Mouse (Mus musculus) lung, embryonic 15.5 days (tissue): ENCODE data around the gene Ampd3. TPM values are rescaled to one million over a fixed set of nuclear protein-coding genes. Genes with fewer than 3 reads are reported as not detected.

Experiments used
- ATAC-seq: fragments of 200-750 bp; cut with Nextera tagmentation; 2 replicates; pipeline ENCODE4 v1.8.0; 2017; ENCODE audit warnings: moderate number of reproducible peaks, borderline replicate concordance; ENCODE audit not compliant: low FRiP score, low TSS enrichment; ENCODE audit errors: extremely low read depth
- H3K27ac ChIP-seq: fragments of 300-500 bp; sonication (generic); 2 replicates; pipeline ENCODE4 v1.5.1; 2015; ENCODE audit warnings: moderate library complexity, mild to moderate bottlenecking, inconsistent platforms
- H3K27me3 ChIP-seq: fragments of 300-500 bp; sonication (generic); 2 replicates; pipeline ENCODE4 v1.6.1; 2015; ENCODE audit warnings: inconsistent platforms
- H3K36me3 ChIP-seq: fragments of 300-500 bp; sonication (generic); 2 replicates; pipeline ENCODE4 v1.6.1; 2015; ENCODE audit warnings: inconsistent platforms
- H3K4me1 ChIP-seq: fragments of 300-500 bp; sonication (generic); 2 replicates; pipeline ENCODE4 v1.6.1; 2015; ENCODE audit warnings: inconsistent platforms
- H3K4me2 ChIP-seq: fragments of 300-500 bp; sonication (generic); 2 replicates; pipeline ENCODE4 v1.6.1; 2015; ENCODE audit warnings: inconsistent platforms, mild to moderate bottlenecking, moderate library complexity
- H3K4me3 ChIP-seq: fragments of 300-500 bp; sonication (generic); 2 replicates; pipeline ENCODE4 v1.5.1; 2015; ENCODE audit warnings: mild to moderate bottlenecking, inconsistent platforms
- H3K9ac ChIP-seq: fragments of 300-500 bp; sonication (generic); 2 replicates; pipeline ENCODE4 v1.6.1; 2015; ENCODE audit warnings: inconsistent platforms
- H3K9me3 ChIP-seq: fragments of 300-500 bp; sonication (generic); 2 replicates; pipeline ENCODE4 v1.6.1; 2016; ENCODE audit warnings: inconsistent platforms
- WGBS: fragments of 180-500 bp; shearing (Covaris S2); methylation state at CpG from one replicate; pipeline ENCODE4 v1.1.7; 2015; 5-methylcytosine and 5-hydroxymethylcytosine counted together
- polyA plus RNA-seq: library from polyadenylated mRNA; unstranded; fragments of >200 nt; fragmentation: Nextera tagmentation; extraction: Ambion mirVana; gene quantifications from 2 replicates; pipeline ENCODE4 v1.2.1, GENCODE M21; 2015

Ampd3 gene
- polyA plus RNA-seq, 1 experiment from 2014 or later: 2.1 TPM

- WGBS: 76% methylated on average over 3 of the region's 3 CpGs
- H3K27me3 ChIP-seq: peaks cover 22% of the 10 kb centered on the region
- H3K4me2 ChIP-seq: no peak overlapping the region
- no peak overlapping the region for H3K9ac ChIP-seq
- no peak overlapping the region for H3K4me3 ChIP-seq
- H3K4me1 ChIP-seq: peaks cover 25% of the 10 kb centered on the region
- no peaks in the 10 kb centered on the region for H3K9me3 ChIP-seq
- H3K27ac ChIP-seq: no peak overlapping the region
- no peaks in the 10 kb centered on the region for H3K36me3 ChIP-seq
- no peak for ATAC-seq
Measured at GRCm38 (mm10) chr7:110772343-110772742, 4.3 kb downstream of the Ampd3 start.

- Histone ChIP-seq H3K9ac (no peak overlapping the region), H3K4me1 (peaks cover 24% of the 10 kb centered on the region), H3K4me2 (peak overlapping the region; percentile 18; the same call in 1 of the 2 replicates), H3K27me3 (peaks cover 17% of the 10 kb centered on the region), H3K4me3 (no peak overlapping the region), H3K27ac (peak overlapping the region; percentile 57), H3K36me3 (no peaks in the 10 kb centered on the region), H3K9me3 (no peaks in the 10 kb centered on the region)
- 24% methylated on average over 14 of the region's 14 CpGs for WGBS
- no peak; the same call in 1 of the 2 replicates for ATAC-seq
Measured at GRCm38 (mm10) chr7:110773204-110774002, 5.4 kb downstream of the Ampd3 start.

DNA sequence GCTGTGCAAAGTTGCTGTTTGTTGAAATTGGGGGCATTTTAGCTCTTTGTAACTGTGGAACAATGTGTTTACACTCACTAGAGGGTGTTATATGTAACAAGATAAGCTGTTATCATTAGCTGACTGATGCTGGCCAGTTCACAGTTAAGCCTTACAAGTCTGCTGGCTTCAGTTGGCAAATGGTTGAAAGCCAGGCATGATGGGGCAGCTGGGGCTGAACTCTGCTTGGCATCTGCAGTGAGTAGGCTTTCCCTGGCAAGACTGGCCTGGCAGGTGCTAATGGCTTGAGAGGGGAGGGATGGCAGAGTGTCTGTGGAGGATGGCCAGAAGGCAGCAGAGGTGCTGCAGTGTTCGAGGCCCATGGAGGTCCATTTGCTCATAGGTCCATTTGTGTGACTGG is 6.1 kb downstream of the Ampd3 start:
- H3K4me1 ChIP-seq: peaks cover 17% of the 10 kb centered on the region
- no peaks in the 10 kb centered on the region for H3K36me3 ChIP-seq
- 54% methylated on average over 1 of the region's 1 CpGs for WGBS
- 0 out of 2 replicates have a peak overlapping the region, but pooled peaks have one; percentile 18 for H3K4me2 ChIP-seq
- H3K4me3 ChIP-seq: no peak overlapping the region
- H3K9me3 ChIP-seq: no peaks in the 10 kb centered on the region
- ATAC-seq: no peak
- H3K9ac ChIP-seq: no peak overlapping the region
- no peak overlapping the region for H3K27ac ChIP-seq
- peaks cover 10% of the 10 kb centered on the region; the same call in 1 of the 2 replicates for H3K27me3 ChIP-seq

- Histone ChIP-seq H3K4me2 (no peak overlapping the region), H3K4me3 (no peak overlapping the region), H3K36me3 (no peaks in the 10 kb centered on the region), H3K27me3 (peaks cover 4% of the 10 kb centered on the region; the same call in 1 of the 2 replicates), H3K9ac (no peak overlapping the region), H3K4me1 (peaks cover 13% of the 10 kb centered on the region), H3K27ac (no peak overlapping the region), H3K9me3 (no peaks in the 10 kb centered on the region)
- no peak for ATAC-seq
- WGBS: 64% methylated on average over 8 of the region's 8 CpGs
Measured at GRCm38 (mm10) chr7:110774674-110775073, 6.7 kb downstream of the Ampd3 start.

DNA sequence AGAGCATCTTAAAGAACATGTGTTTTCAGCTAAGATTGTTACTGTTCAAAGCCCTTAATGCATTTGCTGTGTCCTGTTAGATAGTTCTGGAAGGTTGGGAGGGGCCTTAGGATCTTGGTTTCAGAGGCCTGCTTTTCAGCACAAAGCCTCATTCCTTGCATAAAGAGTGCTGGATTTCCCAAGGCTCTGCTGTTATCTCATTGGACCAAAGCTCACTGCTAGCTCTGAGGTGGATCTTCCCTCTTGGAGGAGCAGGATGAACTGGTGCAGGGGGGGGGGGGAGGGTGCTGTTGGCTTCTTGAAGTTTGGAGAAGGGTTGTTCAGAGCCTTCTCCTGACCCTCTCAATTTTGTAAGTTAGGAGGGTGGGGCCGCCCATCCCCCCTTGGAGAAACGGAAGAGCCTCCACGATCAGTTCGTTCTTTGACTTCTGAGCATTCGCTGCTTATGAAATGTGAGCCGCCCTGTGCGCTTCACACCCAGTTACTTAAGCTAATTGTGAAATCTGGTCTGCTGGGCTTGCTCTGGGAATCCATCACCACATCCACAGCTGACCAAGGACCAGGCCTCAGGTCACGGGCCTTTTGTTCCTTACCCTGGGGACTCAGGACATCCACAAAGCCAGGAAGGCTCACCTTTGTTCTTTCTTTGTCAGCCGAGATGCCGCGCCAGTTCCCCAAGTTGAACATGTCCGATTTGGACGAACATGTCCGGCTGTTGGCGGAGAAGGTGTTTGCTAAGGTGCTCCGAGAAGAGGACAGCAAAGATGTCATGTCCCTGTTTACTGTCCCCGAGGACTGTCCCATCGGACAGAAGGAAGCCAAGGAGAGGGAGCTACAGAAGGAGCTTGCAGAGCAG is 9.4 kb downstream of the Ampd3 start:
- no peak overlapping the region for H3K4me2 ChIP-seq
- H3K9me3 ChIP-seq: no peaks in the 10 kb centered on the region
- WGBS: 73% methylated on average over 18 of the region's 18 CpGs
- no peaks in the 10 kb centered on the region for H3K36me3 ChIP-seq
- no peak for ATAC-seq
- peaks cover 24% of the 10 kb centered on the region for H3K4me1 ChIP-seq
- H3K27me3 ChIP-seq: no peaks in the 10 kb centered on the region
- H3K27ac ChIP-seq: no peak overlapping the region
- no peak overlapping the region for H3K9ac ChIP-seq
- H3K4me3 ChIP-seq: no peak overlapping the region

DNA sequence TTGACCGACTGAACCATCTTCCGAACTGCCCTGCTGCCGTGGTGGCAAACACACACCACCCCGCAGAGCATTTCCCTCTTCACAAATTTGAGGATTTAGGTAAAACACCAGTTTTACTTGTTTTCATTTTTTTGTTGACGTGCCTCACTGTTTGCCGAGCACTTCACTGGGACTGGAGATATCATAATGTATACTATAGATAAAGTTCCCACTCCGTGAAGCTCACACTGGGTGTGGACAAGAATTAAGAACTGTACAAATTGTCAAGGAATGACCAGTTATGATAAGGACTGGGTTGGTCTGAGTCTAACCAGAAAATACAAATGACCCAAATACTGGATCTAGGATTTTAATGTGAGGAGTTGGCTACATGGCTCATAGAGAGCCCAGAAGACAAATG is 10.9 kb downstream of the Ampd3 start:
- H3K27ac ChIP-seq: no peak overlapping the region
- H3K27me3 ChIP-seq: no peaks in the 10 kb centered on the region
- no peaks in the 10 kb centered on the region for H3K36me3 ChIP-seq
- no peak for ATAC-seq
- H3K9me3 ChIP-seq: no peaks in the 10 kb centered on the region
- no peak overlapping the region for H3K4me3 ChIP-seq
- H3K4me2 ChIP-seq: no peak overlapping the region
- peaks cover 21% of the 10 kb centered on the region for H3K4me1 ChIP-seq
- H3K9ac ChIP-seq: no peak overlapping the region
- 70% methylated on average over 7 of the region's 7 CpGs for WGBS

GRCm38 (mm10) chr7:110779605-110780111 is 11.7 kb downstream of the Ampd3 start:
- ATAC-seq: no peak
- no peaks in the 10 kb centered on the region for H3K9me3 ChIP-seq
- no peak overlapping the region for H3K4me2 ChIP-seq
- no peaks in the 10 kb centered on the region for H3K27me3 ChIP-seq
- no peak overlapping the region for H3K4me3 ChIP-seq
- H3K4me1 ChIP-seq: peaks cover 19% of the 10 kb centered on the region
- 86% methylated on average over 8 of the region's 8 CpGs for WGBS
- no peak overlapping the region for H3K27ac ChIP-seq
- H3K36me3 ChIP-seq: no peaks in the 10 kb centered on the region
- H3K9ac ChIP-seq: no peak overlapping the region

DNA sequence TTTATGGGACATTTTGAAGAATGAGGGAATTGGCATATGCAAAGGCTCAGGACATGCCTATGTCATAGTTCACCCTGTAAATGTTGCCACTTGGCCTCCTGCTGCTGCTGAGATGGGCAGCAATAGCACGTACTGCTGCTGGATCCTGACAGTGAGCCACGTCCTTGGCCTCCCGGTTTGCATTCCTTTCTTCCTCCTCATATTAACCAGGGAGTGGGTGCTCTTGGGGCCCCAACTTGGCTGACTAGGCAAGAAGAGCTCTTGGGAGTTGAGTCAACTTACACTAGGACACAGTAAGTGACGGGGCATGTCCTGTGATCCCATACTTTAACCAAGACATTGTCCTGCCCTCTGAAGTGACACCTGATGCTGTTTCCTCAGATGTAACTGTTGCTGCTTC is 12.5 kb downstream of the Ampd3 start:
- H3K4me2 ChIP-seq: no peak overlapping the region
- H3K9ac ChIP-seq: no peak overlapping the region
- H3K27ac ChIP-seq: no peak overlapping the region
- H3K27me3 ChIP-seq: no peaks in the 10 kb centered on the region
- H3K4me1 ChIP-seq: peaks cover 27% of the 10 kb centered on the region
- no peak overlapping the region for H3K4me3 ChIP-seq
- H3K36me3 ChIP-seq: no peaks in the 10 kb centered on the region
- H3K9me3 ChIP-seq: no peaks in the 10 kb centered on the region
- WGBS: 60% methylated on average over 4 of the region's 4 CpGs
- no peak for ATAC-seq

DNA sequence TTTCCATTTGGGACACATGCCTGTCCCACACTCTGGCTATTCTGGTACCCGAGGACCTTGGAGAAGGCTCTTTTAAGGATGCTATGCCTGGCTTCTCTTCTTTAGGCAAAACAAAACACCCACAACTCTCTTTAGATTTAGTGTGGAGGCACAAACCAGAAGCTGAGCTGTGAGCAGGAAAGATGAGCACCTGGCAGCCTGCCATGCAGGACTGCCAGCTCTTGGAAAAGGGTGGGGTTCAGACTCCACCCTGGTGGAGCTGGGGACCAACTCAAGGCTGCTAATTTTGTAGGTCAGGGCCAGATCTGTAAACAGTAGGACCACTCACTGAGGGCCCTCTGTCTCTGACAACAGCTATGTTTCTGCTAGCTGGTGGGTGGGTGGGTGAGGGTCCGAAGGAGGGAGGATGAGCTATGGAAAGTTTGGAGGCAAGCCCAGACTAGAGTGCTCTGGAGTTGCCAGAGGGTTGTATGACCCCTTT is 13.3 kb downstream of the Ampd3 start:
- Histone ChIP-seq H3K4me3 (no peak overlapping the region), H3K9ac (no peak overlapping the region), H3K9me3 (no peaks in the 10 kb centered on the region), H3K36me3 (no peaks in the 10 kb centered on the region), H3K4me2 (no peak overlapping the region), H3K27me3 (no peaks in the 10 kb centered on the region), H3K4me1 (peaks cover 33% of the 10 kb centered on the region), H3K27ac (no peak overlapping the region)
- 43% methylated on average over 2 of the region's 2 CpGs for WGBS
- ATAC-seq: no peak

DNA sequence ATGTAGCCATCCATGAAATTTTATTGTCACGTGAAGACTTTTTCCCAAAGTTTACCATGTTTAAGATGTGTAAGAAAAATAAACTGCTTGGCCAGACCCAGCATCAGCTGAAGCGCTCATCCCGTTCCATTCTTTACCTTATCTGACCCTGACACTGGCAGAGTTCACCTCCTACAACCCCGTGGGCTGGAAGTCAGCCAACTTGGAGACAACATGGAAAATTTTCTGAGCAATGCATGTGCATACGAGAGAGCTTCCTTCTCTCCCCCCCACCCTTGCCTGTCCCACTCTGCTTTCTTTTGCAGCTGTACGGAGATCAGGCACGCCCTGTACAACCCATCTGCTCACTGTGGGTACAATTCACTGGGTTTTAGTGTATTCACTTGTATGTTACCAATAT is 14.1 kb downstream of the Ampd3 start:
- WGBS: 41% methylated on average over 7 of the region's 7 CpGs
- no peak overlapping the region for H3K9ac ChIP-seq
- no peak overlapping the region for H3K4me2 ChIP-seq
- H3K9me3 ChIP-seq: no peaks in the 10 kb centered on the region
- H3K27ac ChIP-seq: no peak overlapping the region
- H3K4me3 ChIP-seq: no peak overlapping the region
- no peaks in the 10 kb centered on the region for H3K27me3 ChIP-seq
- peaks cover 38% of the 10 kb centered on the region for H3K4me1 ChIP-seq
- no peaks in the 10 kb centered on the region for H3K36me3 ChIP-seq
- ATAC-seq: no peak

DNA sequence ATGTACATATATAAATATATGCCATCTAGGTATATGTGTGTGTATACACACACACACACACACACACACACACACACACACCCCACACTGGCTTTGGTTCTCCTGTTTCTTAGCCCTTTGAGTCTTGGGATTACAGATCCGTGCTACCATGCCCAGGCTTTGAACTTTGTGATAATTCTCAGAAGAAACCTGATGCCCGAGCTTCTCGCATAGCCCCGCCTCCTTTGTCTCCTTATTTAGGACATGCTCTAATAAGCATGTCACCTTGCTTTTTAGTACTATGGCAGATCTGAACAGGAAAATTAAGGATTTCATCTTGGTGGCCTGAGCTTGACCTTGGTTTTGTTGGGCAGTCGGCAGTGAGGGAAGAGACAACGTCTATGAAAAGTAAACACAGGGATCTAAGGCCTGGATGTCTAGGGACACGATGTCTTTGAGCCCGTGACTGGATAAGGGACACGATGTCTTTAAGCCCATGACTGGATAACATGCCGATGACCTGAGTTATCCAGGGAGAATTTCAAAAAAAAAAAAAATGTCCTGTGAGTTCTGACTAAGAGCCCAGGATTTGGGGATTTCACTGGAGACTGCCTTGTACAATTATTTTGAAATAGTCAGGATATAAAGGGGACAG is 15.0 kb downstream of the Ampd3 start:
- no peaks in the 10 kb centered on the region for H3K36me3 ChIP-seq
- H3K27ac ChIP-seq: no peak overlapping the region
- 26% methylated on average over 10 of the region's 10 CpGs for WGBS
- no peak overlapping the region for H3K9ac ChIP-seq
- H3K4me1 ChIP-seq: peaks cover 43% of the 10 kb centered on the region
- ATAC-seq: no peak
- H3K4me2 ChIP-seq: no peak overlapping the region
- no peak overlapping the region for H3K4me3 ChIP-seq
- H3K9me3 ChIP-seq: no peaks in the 10 kb centered on the region
- no peaks in the 10 kb centered on the region for H3K27me3 ChIP-seq
